Mouse (Mus musculus) fibroblast of lung, adult 2 months (primary cell): ENCODE data around the gene E130114P18Rik.

ENCODE experiments used
- DNase-seq: peaks from one replicate; pipeline ENCODE4 v3.0.0-alpha.2; 2011; ENCODE audit warnings: low read depth

The E130114P18Rik gene

GRCm38 (mm10) chr4:97776388-97777080 is 1.3 kb downstream of the E130114P18Rik start:
- DNase-seq: no peak

- no peak for DNase-seq
Measured at GRCm38 (mm10) chr4:97775494-97776265, 2.2 kb downstream of the E130114P18Rik start.

GRCm38 (mm10) chr4:97775059-97775458 is 2.8 kb downstream of the E130114P18Rik start:
- peak; percentile 82 for DNase-seq

- DNase-seq: no peak
Measured at GRCm38 (mm10) chr4:97774446-97774950, 3.4 kb downstream of the E130114P18Rik start.

GRCm38 (mm10) chr4:97773791-97774190 is 4.1 kb downstream of the E130114P18Rik start:
- DNase-seq: no peak

GRCm38 (mm10) chr4:97773110-97773593 is 4.7 kb downstream of the E130114P18Rik start:
- peak; percentile 98 for DNase-seq

GRCm38 (mm10) chr4:97772641-97773040 is 5.2 kb downstream of the E130114P18Rik start, which contains the start of gene Nfia:
Nfia (plus strand) TSS chr4:97772734.
- no peak for DNase-seq

- peak; percentile 95 for DNase-seq
Measured at GRCm38 (mm10) chr4:97772084-97772484, 5.8 kb downstream of the E130114P18Rik start.

GRCm38 (mm10) chr4:97771426-97771825 is 6.5 kb downstream of the E130114P18Rik start:
- no peak for DNase-seq

- no peak for DNase-seq
Measured at GRCm38 (mm10) chr4:97769861-97770260, 8.0 kb downstream of the E130114P18Rik start.

- DNase-seq: no peak
Measured at GRCm38 (mm10) chr4:97767516-97767915, 10.4 kb downstream of the E130114P18Rik start.

GRCm38 (mm10) chr4:97767025-97767424 is 10.9 kb downstream of the E130114P18Rik start:
- no peak for DNase-seq

- no peak for DNase-seq
Measured at GRCm38 (mm10) chr4:97766100-97766499, 11.8 kb downstream of the E130114P18Rik start.

- no peak for DNase-seq
Measured at GRCm38 (mm10) chr4:97765341-97766020, 12.4 kb downstream of the E130114P18Rik start.

- DNase-seq: no peak
Measured at GRCm38 (mm10) chr4:97764616-97765015, 13.3 kb downstream of the E130114P18Rik start.

- DNase-seq: no peak
Measured at GRCm38 (mm10) chr4:97758661-97759060, 19.2 kb downstream of the E130114P18Rik start.

- DNase-seq: no peak
Measured at GRCm38 (mm10) chr4:97757978-97758461, 19.9 kb downstream of the E130114P18Rik start.

GRCm38 (mm10) chr4:97757207-97757977 is 20.5 kb downstream of the E130114P18Rik start:
- DNase-seq: no peak

- DNase-seq: no peak
Measured at GRCm38 (mm10) chr4:97754241-97754640, 23.6 kb downstream of the E130114P18Rik start.

GRCm38 (mm10) chr4:97753521-97753920 is 24.4 kb downstream of the E130114P18Rik start:
- no peak for DNase-seq

- DNase-seq: no peak
Measured at GRCm38 (mm10) chr4:97752276-97753010, 25.4 kb downstream of the E130114P18Rik start.
